Mouse (Mus musculus) limb, embryonic 10.5 days (tissue): ENCODE measurements around the gene Ntng2. TPM values are rescaled to one million over a fixed set of nuclear protein-coding genes. Genes with fewer than 3 reads are reported as not detected.

ENCODE experiments used
- DNase-seq: peaks from one replicate; pipeline ENCODE4 v3.0.0-alpha.2; 2017; ENCODE audit warnings: low spot score
- H3K27ac ChIP-seq: fragments of 300-500 bp; sonication (generic); 2 replicates; pipeline ENCODE4 v1.5.1; 2016; ENCODE audit warnings: mild to moderate bottlenecking
- H3K27me3 ChIP-seq: fragments of 300-500 bp; sonication (generic); 2 replicates; pipeline ENCODE4 v1.6.1; 2016; ENCODE audit warnings: low read depth, mild to moderate bottlenecking; ENCODE audit not compliant: poor library complexity, severe bottlenecking
- H3K36me3 ChIP-seq: fragments of 300-500 bp; sonication (generic); 2 replicates; pipeline ENCODE4 v1.6.1; 2016; ENCODE audit warnings: mild to moderate bottlenecking, moderate library complexity
- H3K4me1 ChIP-seq: fragments of 300-500 bp; sonication (generic); 2 replicates; pipeline ENCODE4 v1.6.1; 2016
- H3K4me3 ChIP-seq: fragments of 300-500 bp; sonication (generic); 2 replicates; pipeline ENCODE4 v1.5.1; 2016; ENCODE audit warnings: mild to moderate bottlenecking, moderate library complexity
- H3K9me3 ChIP-seq: fragments of 300-500 bp; sonication (generic); replicated peaks from 2 replicates; pipeline ENCODE4 v1.6.1; 2016; ENCODE audit warnings: mild to moderate bottlenecking
- WGBS: fragments of 180-500 bp; shearing (Covaris S2); methylation state at CpG from one replicate; pipeline ENCODE4 v1.1.7; 2016; 5-methylcytosine and 5-hydroxymethylcytosine counted together
- polyA plus RNA-seq: library from polyadenylated mRNA; unstranded; fragments of >200 nt; fragmentation: Nextera tagmentation; extraction: Ambion mirVana; gene quantifications from 2 replicates; pipeline ENCODE4 v1.2.1, GENCODE M21; 2016

The Ntng2 gene
- polyA plus RNA-seq, 1 experiment from 2014 or later: 0.50 TPM

GRCm38 (mm10) chr2:29174887-29175286 is 77.9 kb downstream of the Ntng2 start:
- WGBS: 87% methylated on average over 3 of the region's 3 CpGs

GRCm38 (mm10) chr2:29168067-29168466 is 84.7 kb downstream of the Ntng2 start:
- Histone ChIP-seq H3K4me1 (no peaks in the 10 kb centered on the region), H3K27me3 (no peaks in the 10 kb centered on the region), H3K9me3 (no peaks in the 10 kb centered on the region), H3K27ac (no peak overlapping the region), H3K36me3 (peaks cover 89% of the 10 kb centered on the region), H3K4me3 (no peak overlapping the region)
- no peak for DNase-seq
- 92% methylated on average over 5 of the region's 5 CpGs for WGBS

More at GRCm38 (mm10) chr2:29174887-29175286, 77.9 kb downstream of the Ntng2 start:
- Histone ChIP-seq H3K27me3 (no peaks in the 10 kb centered on the region), H3K27ac (no peak overlapping the region), H3K4me3 (no peak overlapping the region), H3K9me3 (no peaks in the 10 kb centered on the region), H3K4me1 (no peaks in the 10 kb centered on the region), H3K36me3 (peaks cover 97% of the 10 kb centered on the region)
- no peak for DNase-seq

GRCm38 (mm10) chr2:29151941-29152340 is 100.9 kb downstream of the Ntng2 start:
- no peaks in the 10 kb centered on the region for H3K27me3 ChIP-seq
- no peak for DNase-seq
- H3K4me1 ChIP-seq: no peaks in the 10 kb centered on the region
- WGBS: 89% methylated on average over 2 of the region's 2 CpGs
- H3K27ac ChIP-seq: no peak overlapping the region
- H3K9me3 ChIP-seq: no peaks in the 10 kb centered on the region
- no peak overlapping the region for H3K4me3 ChIP-seq
- H3K36me3 ChIP-seq: peaks cover 98% of the 10 kb centered on the region

Other genes with a start within 250 kb of the Ntng2 start
- 0.29 and 0.44 TPM in 2 replicates for gene Cfap77, start 197.9 kb downstream of the Ntng2 start, polyA plus RNA-seq
- gene Ttf1, start 192.7 kb downstream of the Ntng2 start, polyA plus RNA-seq: 10.3 and 12.5 TPM in 2 replicates
- 12.0 and 16.4 TPM in 2 replicates for gene Setx, start 128.8 kb downstream of the Ntng2 start, polyA plus RNA-seq
- 55.2 and 56.3 TPM in 2 replicates for gene Med27, start 93.8 kb upstream of the Ntng2 start, polyA plus RNA-seq